Mouse (Mus musculus): ENCODE data around the gene Atxn7l1.

Atxn7l1 gene

DNA sequence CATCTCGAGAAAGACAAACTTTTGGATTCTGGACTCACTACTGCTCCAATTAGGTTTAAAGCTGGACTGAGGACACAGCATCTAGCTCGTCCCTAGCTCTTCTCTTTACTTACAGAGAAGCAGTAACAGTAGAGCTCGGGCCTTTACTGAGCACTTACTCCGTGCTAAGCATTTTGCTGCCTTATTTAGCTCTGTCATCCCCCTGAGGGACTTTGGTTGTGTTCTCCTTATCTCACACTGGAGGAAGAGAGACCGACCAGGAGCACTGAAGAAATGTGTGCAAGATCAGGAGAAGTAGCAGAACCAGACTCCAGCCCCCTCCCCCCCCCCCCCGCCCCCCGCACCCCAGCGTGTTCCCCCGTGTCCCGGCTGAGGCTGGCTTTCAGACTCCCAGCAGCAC lies 79.1 kb downstream of the Atxn7l1 start:
- no peak for DNase-seq (ENCODE audit: low spot score)

GRCm38 (mm10) chr12:33235314-33235713 lies 87.8 kb downstream of the Atxn7l1 start:
- no peak for DNase-seq (ENCODE audit: low spot score)

DNA sequence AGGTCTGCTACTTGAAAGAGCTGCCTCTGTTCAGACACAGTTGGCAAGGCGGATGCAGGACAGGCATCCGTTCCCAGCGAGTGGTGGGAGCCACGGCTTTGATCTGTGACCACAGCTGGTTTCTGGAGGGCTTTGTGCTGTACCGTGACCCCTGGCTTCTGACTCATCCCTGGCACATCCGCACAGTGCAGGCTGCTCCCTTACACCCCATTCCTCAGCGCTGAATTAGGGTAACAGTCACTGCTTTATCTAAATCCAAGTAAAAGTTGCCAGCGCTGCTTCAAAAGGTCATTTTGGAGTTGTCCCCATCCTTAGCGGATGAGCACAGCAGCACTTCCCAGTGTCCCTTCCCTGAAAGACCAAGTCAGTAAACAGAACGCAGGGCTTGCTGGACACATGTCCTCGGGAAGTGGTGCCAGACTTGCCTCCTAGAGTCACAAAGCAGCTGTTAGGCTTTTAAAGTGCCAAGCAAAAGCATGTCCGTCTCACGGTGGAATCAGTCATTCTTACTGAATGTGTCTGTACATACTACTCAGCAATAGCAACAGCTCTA lies 88.4 kb downstream of the Atxn7l1 start:
- DNase-seq (ENCODE audit: low spot score) = no peak

- DNase-seq (ENCODE audit: low spot score) = no peak
Observed at GRCm38 (mm10) chr12:33236344-33237049, 89.0 kb downstream of the Atxn7l1 start.

GRCm38 (mm10) chr12:33237108-33237507 lies 89.6 kb downstream of the Atxn7l1 start:
- no peak for DNase-seq (ENCODE audit: low spot score)

DNA sequence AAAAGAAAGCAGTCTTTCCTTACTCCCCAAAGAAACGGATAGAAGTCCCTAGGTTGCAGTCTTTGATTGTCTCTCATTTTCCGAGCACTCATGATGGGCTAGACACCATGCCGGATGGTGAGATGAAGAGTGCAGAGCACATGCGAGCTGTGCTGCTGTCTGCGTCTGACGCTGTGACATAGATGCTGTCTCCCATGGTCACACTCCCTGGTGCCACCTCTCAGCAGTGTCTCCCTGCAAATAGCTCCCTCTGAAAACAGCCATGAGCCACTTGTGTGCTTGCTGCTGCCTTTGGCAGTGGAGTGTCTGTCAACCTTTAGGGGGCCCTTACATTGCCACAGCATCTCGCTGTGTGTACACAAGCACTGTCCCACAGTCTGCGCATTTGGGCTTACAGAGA lies 95.2 kb downstream of the Atxn7l1 start:
- no peak for DNase-seq (ENCODE audit: low spot score)

- peak; percentile 38 for DNase-seq (ENCODE audit: low spot score)
Observed at GRCm38 (mm10) chr12:33244132-33244875, 96.8 kb downstream of the Atxn7l1 start.

GRCm38 (mm10) chr12:33245455-33245854 lies 98.0 kb downstream of the Atxn7l1 start:
- no peak for DNase-seq (ENCODE audit: low spot score)

- DNase-seq (ENCODE audit: low spot score) = no peak
Observed at GRCm38 (mm10) chr12:33246878-33247277, 99.4 kb downstream of the Atxn7l1 start.

- no peak for DNase-seq (ENCODE audit: low spot score)
Observed at GRCm38 (mm10) chr12:33250197-33250596, 102.7 kb downstream of the Atxn7l1 start.

GRCm38 (mm10) chr12:33251399-33251798 lies 103.9 kb downstream of the Atxn7l1 start:
- no peak for DNase-seq (ENCODE audit: low spot score)

DNA sequence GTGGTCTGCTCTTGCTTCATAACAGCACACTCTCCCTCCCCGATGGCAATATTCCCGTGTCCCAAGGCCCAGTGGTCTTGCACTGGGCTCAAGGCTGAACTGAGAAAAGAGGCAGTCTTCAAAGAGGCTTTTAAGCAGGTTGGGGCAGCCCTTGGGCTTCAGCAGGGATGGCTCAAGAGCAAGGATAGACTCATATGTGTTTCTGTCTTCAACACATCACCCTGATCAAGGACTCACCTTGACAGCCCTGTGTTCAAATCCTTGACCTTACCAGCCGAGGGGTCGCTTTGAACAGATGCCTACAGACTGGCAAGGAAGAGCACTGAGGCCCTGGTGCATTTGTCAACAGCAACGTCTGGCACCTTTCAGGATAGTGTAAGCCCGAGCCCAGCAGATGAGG lies 105.1 kb downstream of the Atxn7l1 start:
- DNase-seq (ENCODE audit: low spot score) = no peak

DNA sequence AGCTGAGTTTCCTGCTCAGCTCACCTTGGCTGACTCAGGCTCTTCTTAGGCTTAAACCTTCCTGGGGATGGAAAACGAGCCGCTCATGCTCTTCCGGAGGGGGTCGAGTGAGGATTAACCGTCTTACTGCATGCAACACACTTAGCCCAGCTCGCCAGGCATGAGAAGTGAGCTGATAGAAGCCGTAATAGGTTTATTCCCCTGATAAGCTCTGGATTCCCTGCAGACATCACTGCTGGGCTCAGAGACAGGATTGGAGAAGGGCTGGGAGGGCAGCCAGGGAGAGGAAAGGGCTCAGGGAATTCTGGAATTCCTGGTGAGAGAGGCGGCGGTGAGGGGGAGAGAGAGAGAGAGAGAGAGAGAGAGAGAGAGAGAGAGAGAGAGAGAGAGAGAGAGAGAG lies 105.7 kb downstream of the Atxn7l1 start:
- DNase-seq (ENCODE audit: low spot score) = no peak

- DNase-seq (ENCODE audit: low spot score) = no peak
Observed at GRCm38 (mm10) chr12:33255256-33255655, 107.8 kb downstream of the Atxn7l1 start.

DNA sequence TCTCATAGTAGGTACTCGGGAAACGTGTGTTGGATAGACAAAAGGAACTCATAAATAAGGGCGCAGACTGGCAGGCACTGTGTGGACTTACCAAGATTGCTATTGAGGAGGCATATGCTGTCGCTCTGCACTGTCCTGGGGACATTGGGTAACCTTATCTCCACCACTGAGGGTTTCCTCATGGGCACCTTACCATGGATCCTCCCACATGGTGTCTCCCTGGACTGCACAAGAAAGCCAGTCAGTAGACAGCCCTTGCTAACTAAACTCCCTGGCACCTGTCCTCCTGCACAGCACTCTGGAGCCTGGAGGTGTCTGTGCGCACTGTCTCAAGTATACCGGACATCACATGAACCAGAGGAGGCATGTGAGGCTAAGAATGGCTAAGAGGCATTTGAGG lies 108.9 kb downstream of the Atxn7l1 start:
- no peak for DNase-seq (ENCODE audit: low spot score)

DNA sequence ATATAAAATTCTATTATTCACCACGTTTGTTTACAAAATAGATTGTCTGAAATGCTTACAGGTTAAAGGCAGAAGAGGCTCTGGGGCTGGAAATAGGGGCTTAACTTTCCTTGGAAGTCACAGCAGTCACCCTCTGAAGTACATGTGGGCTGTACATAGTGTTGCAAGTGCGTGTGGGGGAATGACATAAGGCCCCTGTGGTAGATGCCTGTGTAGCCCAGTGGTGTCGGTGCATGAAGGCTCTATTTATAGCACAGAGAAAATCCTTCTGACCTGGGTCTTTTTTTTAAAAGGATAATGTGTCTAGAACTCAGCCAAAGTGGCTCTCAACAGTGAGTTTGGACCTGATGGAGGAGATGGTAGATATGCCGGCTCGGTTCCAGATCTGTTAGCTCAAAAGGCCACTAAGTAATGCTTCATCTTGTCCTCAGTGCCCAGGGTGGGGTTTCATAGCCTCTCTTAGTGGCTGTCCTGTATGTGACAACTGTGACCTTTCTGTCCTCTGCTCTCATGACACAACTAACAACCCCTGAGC lies 111.6 kb downstream of the Atxn7l1 start:
- DNase-seq (ENCODE audit: low spot score) = no peak

DNA sequence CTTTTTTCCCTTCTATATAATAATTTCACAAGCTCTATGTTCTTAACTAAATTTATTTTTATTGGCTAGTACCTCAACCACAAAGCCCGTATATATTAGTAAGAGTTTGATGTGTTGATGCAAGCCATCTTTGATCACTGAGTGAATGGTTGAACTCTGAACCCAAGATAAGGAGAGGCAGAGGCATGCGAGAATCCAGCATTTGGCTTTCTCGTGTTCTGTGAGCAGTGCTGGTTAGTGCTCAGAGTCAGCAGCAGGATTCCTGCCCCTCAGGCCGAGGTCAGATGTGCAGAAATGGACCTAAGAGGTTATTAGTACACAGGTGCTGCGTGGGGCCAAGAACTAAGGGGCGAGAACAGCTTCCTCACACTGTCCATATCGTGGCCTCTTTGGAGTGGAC lies 113.1 kb downstream of the Atxn7l1 start:
- DNase-seq (ENCODE audit: low spot score) = no peak

DNA sequence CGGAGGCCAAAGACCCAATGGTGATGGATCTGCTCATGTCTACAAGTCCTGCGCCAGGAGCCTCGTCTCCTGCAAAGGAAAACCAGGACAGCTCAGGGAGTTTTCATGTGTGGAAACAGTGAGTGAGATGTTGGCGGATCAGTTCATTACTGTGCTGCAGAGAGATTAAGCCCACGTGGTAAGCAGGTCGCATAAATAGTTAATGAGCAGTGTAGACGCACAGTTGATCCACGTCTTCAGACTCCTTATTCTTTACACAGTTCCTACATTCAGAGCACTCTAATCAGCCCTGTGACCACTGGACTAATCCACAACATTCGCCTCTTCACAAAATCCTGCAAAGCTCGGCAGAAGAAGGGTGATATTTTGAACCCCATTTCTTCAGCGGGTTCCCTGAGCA lies 118.4 kb downstream of the Atxn7l1 start:
- no peak for DNase-seq (ENCODE audit: low spot score)

DNA sequence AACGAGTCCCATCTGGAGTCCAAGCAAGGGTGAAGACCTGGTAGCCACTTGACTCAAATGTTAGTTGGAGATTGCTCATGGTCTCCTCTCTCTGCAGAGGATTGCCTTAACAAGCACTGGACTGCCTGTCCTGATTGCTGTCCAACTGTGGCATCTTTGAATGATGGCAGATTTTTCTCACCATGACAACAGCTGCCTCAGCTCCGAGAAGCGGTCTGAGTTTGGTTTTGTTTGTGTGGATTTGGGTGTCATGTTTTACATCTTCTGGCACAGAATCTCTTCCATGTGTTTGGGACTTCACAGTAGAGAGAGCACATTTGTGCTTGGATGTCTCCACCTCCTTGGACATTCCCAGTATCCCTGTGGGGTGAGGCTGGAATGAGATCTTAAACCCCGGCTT lies 120.5 kb downstream of the Atxn7l1 start:
- no peak for DNase-seq (ENCODE audit: low spot score)

DNA sequence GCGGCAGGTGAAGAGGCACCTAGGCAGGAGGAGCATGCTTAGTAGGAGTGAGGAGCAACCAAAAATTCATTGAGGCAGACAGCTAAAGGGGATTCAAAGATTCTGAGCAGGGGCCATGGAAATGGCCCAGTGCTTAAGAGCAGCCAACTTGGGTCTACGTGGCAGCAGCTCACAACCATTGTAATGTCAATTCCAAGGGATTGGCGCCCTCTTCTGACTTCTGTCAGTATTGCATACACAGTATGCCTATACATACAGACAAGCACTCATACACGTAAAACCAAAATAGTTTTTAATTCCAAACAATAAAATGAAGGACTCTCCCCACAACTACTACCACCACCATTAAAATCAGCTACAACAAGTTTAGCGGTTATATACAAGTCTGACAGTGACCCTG lies 122.2 kb downstream of the Atxn7l1 start:
- DNase-seq (ENCODE audit: low spot score) = no peak

- no peak for DNase-seq (ENCODE audit: low spot score)
Observed at GRCm38 (mm10) chr12:33271865-33272264, 124.4 kb downstream of the Atxn7l1 start.

DNA sequence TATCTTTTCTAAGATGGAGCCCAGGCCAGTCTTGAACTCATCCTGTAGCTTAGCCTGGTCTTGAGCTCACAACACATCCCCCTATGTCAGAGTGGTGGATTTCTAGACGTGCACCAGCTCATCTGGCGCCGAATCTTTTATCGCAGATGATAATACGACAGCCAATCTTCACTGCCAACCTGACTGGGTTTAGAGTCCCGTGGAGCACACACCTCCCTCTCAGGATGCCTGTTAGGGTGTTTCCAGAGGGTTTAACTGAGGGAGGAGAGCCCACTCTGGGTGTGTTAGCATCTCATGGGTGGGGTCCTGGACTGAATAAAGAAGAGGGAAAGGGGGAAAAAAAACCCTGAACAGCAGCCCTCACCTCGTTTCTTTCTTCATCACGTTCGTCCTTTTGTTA lies 124.9 kb downstream of the Atxn7l1 start:
- DNase-seq (ENCODE audit: low spot score) = no peak

DNA sequence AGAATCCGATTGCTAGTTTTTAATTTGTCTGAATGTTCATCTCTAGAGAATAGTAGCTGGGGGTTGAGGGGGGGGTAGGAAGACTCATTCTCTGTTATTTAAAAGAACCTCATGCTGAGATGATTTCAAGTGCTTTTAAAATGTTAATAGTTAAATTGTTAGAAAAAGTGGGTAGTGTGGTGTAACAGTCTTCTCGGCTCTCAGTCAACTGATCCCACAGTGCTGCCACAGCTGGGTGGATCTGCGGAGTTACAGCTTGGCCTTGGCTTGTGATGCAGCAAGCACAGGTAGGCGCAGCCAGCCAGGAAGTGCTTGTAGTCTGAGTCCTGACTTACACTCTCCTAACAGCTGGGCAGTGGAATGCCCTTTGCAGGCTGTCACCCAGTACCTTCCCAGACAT lies 125.7 kb downstream of the Atxn7l1 start:
- no peak for DNase-seq (ENCODE audit: low spot score)

All from left cerebral cortex, adult 11 months (tissue).